Mouse (Mus musculus) neural tube, embryonic 11.5 days (tissue): ENCODE results near the gene Vmn1r235. TPM values are rescaled to one million over a fixed set of nuclear protein-coding genes. Genes with fewer than 3 reads are reported as not detected.

Source experiments
- microRNA-seq: library from miRNA; unstranded; fragments of <30 nt; microRNA quantifications from one replicate; pipeline ENCODE4, GENCODE M21; 2016
- polyA plus RNA-seq: library from polyadenylated mRNA; unstranded; fragments of >200 nt; fragmentation: Nextera tagmentation; extraction: Ambion mirVana; gene quantifications from 2 replicates; pipeline ENCODE4 v1.2.1, GENCODE M21; 2014

Vmn1r235 gene
- polyA plus RNA-seq, 1 experiment from 2014 or later, result not detected

Small RNAs within 50 kb of the gene (microRNA-seq; reads per million reads assigned to microRNA genes)
- not detected for gene Gm26384

Other genes starting within 250 kb of the Vmn1r235 start
- gene Zfp160, start 247.5 kb upstream of the Vmn1r235 start, polyA plus RNA-seq, result 20.5 TPM in 2 replicates
- not detected in 2 replicates for gene Vmn1r234, start 30.3 kb upstream of the Vmn1r235 start, polyA plus RNA-seq
- not detected in 2 replicates for gene Vmn1r236, start 26.5 kb downstream of the Vmn1r235 start, polyA plus RNA-seq
- not detected in 2 replicates for gene Vmn1r237, start 55.5 kb downstream of the Vmn1r235 start, polyA plus RNA-seq
- 3.8 TPM in 2 replicates for gene Zfp677, start 127.3 kb downstream of the Vmn1r235 start, polyA plus RNA-seq
- gene Zfp54, start 166.8 kb downstream of the Vmn1r235 start, polyA plus RNA-seq, result 4.2 and 4.4 TPM in 2 replicates
- 14.5 and 17.1 TPM in 2 replicates for gene Zfp51, start 194.0 kb downstream of the Vmn1r235 start, polyA plus RNA-seq
- gene Zfp53, start 232.6 kb downstream of the Vmn1r235 start, polyA plus RNA-seq, result 8.7 and 10.1 TPM in 2 replicates